Mouse (Mus musculus) liver, embryonic 15.5 days (tissue): Measurements from ENCODE around the gene 1700012A03Rik. TPM values are rescaled to one million over a fixed set of nuclear protein-coding genes. Genes with fewer than 3 reads are reported as not detected.

Experiments used
- ATAC-seq: fragments of 200-750 bp; cut with Nextera tagmentation; 2 replicates; pipeline ENCODE4 v1.8.0; 2017; ENCODE audit warnings: moderate number of reproducible peaks, mild to moderate bottlenecking, moderate library complexity; ENCODE audit not compliant: insufficient read depth
- H3K27ac ChIP-seq: fragments of 300-500 bp; sonication (generic); replicated peaks from 2 replicates; pipeline ENCODE4 v1.5.1; 2015; ENCODE audit warnings: mild to moderate bottlenecking, inconsistent platforms
- H3K27me3 ChIP-seq: fragments of 300-500 bp; sonication (generic); 2 replicates; pipeline ENCODE4 v1.6.1; 2015; ENCODE audit warnings: mild to moderate bottlenecking, inconsistent platforms
- H3K36me3 ChIP-seq: fragments of 300-500 bp; sonication (generic); replicated peaks from 2 replicates; pipeline ENCODE4 v1.6.1; 2015; ENCODE audit warnings: moderate library complexity, mild to moderate bottlenecking, inconsistent platforms
- H3K4me1 ChIP-seq: fragments of 300-500 bp; sonication (generic); replicated peaks from 2 replicates; pipeline ENCODE4 v1.6.1; 2015; ENCODE audit warnings: inconsistent platforms
- H3K4me2 ChIP-seq: fragments of 300-500 bp; sonication (generic); 2 replicates; pipeline ENCODE4 v1.6.1; 2015; ENCODE audit warnings: moderate library complexity, mild to moderate bottlenecking, inconsistent platforms
- H3K4me3 ChIP-seq: fragments of 300-500 bp; sonication (generic); replicated peaks from 2 replicates; pipeline ENCODE4 v1.5.1; 2015; ENCODE audit warnings: mild to moderate bottlenecking, inconsistent platforms
- H3K9ac ChIP-seq: fragments of 300-500 bp; sonication (generic); 2 replicates; pipeline ENCODE4 v1.6.1; 2015; ENCODE audit warnings: moderate library complexity, mild to moderate bottlenecking, inconsistent platforms
- H3K9me3 ChIP-seq: fragments of 300-500 bp; sonication (generic); replicated peaks from 2 replicates; pipeline ENCODE4 v1.6.1; 2016; ENCODE audit warnings: inconsistent platforms
- WGBS: fragments of 180-500 bp; shearing (Covaris S2); methylation state at CpG from one replicate; pipeline ENCODE4 v1.1.7; 2015; ENCODE audit warnings: mixed read lengths; ENCODE audit not compliant: insufficient replicate concordance; 5-methylcytosine and 5-hydroxymethylcytosine counted together
- polyA plus RNA-seq: library from polyadenylated mRNA; unstranded; fragments of >200 nt; fragmentation: Nextera tagmentation; extraction: Ambion mirVana; gene quantifications from 2 replicates; pipeline ENCODE4 v1.2.1, GENCODE M21; 2015

1700012A03Rik gene
- polyA plus RNA-seq, 1 experiment from 2014 or later: not detected

DNA sequence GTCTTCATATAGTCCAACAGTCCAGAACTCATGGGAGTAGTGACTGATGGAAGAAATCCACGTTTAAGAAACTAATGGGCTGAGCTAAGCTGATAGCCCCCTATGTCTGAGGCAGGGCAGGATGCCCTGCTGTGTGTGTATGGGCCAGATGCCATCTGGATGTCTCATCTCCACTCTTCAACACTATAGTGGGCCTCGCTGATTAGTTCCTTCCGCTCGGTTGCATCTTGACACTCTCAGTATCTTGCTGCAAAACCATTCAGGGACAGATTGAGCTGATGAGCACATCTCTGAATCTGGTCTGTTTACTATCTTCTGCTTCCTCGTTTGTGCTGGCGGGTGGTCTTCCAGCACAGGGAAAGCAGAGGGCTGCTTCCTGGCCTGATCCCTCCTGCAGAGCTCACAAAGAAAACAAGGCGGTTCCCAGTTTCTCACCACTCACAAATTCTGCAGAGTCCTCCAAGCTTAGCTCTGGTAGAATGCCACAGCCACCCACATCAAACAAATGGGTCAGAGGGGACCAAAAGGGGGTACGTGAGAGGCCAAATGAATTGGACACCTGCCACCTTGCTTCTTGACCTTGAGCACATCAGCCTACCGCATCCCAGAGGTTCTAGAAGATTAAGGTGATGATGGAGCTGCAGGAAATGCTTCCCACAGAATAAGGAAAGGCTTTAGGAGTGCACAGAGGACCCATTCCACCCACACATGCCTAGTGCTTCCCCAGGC, 55.7 kb downstream of the 1700012A03Rik start:
- Histone ChIP-seq H3K27me3 (no peaks in the 10 kb centered on the region), H3K9me3 (no peaks in the 10 kb centered on the region), H3K4me2 (no peak overlapping the region), H3K27ac (no peak overlapping the region), H3K4me1 (no peaks in the 10 kb centered on the region), H3K36me3 (no peaks in the 10 kb centered on the region), H3K9ac (no peak overlapping the region), H3K4me3 (no peak overlapping the region)
- ATAC-seq: no peak
- WGBS: 40% methylated on average over 9 of the region's 9 CpGs
